Mouse (Mus musculus) adrenal gland, postnatal 14 days (tissue): ENCODE results near the gene Lurap1l. TPM values are rescaled to one million over a fixed set of nuclear protein-coding genes. Genes with fewer than 3 reads are reported as not detected.
"Not testable (repeated sequence)": the region's sequence is repeated elsewhere in the genome, so short reads cannot be mapped to it uniquely, and the experiment has no call there.

ENCODE experiments used
- DNase-seq: peaks from one replicate; pipeline ENCODE4 v3.0.0; 2021; ENCODE audit warnings: mixed read lengths
- total RNA-seq: library from RNA; stranded (reverse); gene quantifications from 2 replicates; pipeline ENCODE4 v1.2.3, GENCODE M21; 2021

Lurap1l gene
- total RNA-seq, 1 experiment from 2014 or later = 8.2 TPM

DNA sequence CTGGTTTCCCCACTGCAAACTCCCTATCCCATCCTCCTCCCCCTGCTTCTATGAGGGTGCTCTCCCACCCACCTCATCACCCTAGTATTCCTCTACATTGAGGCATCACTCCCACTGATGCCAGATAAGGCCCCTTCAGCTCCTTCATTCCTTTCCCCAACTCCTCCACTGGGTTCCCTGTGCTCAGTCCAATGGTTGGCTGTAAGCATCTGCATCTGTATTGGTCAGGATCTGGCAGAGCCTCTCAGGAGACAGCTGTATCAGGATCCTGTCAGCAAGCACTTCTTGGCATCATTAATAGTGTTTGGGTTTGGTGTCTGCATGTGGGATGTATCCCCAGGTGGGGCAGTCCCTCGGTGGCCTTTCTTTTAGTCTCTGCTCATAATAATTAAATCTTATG is 6.7 kb downstream of the Lurap1l start:
- DNase-seq = not testable (repeated sequence)

DNA sequence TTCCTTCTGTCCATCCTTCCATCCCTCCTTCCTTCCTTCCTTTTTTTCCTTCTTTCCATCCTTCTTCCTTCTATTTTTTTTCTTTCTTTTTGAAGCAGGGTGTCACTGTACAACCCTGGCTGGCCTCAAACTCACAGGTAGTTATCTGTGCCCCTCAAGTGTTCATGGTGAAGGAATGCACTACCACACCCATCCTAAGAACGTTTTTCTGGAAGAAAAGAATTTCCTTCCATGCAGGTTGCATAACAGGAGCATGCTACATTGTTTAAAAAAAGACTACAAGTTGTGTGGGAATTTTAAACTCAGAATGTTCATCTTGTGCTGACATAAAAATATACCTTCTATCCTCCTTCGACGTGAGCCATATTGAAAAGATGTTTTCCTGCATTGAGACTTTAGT is 7.4 kb downstream of the Lurap1l start:
- no peak for DNase-seq

DNA sequence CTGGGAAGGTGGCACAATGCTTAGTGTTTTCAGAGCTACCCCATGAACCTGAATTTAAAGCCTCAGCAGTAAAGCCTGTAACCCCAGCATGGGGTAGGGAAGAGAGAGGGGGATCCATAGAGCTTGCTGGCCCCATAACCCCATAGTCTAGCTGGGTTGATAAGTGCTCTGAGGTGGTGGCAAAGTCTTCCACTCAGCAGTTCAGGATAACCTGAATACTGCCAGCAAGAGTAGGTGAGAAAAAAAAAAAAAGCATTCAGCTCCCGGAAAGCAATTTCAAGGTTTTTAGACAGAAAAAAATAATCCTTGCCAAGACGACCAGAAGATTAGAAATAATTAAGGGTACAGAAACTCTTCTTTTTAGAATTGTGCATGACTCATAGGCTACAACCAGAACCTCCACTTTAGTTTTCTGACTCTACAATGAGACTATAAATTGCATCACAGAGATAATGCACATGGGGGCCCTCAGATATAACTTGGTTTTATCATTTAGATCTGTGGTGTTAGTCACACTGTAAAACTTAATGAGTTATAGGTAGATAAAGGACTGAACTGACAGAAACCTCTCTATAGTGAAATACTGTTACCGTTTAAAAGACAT is 8.2 kb downstream of the Lurap1l start:
- DNase-seq = no peak

DNA sequence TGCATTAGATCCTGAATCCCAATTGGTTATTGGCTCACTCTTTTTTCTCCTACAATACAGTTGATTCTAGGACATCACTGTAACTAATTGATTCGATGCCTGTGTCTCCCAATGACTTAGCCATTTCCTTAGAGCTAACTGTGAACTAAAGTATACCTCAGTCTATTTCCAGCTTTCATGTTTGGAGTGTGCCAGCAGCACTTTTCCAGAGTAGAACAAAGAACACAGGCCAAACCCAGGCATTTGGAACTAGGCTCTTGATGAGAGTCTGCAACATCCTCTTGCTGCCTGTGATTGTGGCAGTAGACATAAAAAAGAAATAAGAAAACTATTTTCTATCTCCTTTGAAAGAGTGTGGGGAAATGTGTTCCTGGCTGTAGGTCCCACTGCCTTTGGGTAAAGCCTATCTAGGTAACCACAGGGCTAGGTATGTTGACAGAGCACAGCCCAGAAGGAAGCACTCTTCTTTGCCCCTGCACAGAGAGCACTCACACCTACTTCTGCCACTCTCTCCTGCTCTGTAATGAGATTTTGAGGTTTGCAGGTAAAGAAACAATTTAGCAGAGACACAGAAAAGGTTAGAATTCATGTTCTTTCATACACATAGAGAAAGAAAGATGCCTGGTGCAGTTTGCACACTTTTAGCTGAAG is 8.9 kb downstream of the Lurap1l start:
- DNase-seq = no peak

DNA sequence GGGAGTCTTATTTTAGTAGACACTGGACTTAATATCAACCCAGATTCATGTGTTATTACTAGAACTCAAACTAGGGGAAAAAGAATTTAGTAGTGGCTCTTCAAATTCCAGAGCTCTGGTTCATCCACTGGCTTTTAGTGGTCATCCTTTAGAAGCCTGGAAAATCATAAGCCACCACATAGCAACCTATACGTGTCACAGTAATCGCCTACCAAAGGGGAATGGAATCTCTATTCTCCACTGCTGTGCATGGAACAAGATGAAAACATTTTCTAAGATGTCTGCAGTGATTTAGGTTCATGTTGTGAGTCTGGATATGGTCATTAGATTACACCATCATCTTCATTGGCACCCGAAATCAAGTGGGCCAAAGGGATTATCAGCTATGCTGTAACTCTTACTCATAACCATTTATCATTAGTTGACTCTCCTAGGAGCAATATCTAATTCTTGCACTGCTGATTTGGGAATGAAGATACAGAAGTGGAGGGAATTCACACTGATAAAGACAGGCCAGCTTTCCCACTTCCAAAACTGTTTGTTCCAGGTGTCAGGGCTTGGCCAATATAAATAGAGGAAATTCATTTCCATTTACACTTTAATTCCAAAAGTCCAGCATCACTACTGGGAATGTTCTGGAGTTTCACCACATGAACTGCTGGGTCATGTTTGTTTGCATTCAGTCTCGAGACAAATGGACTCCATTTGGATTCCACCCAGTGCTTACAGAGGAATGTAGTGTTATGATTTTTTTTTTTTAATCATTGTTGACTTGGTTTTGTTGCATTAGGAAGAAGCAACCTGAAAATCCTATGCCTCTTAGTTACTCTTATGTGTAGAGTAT is 11.4 kb downstream of the Lurap1l start:
- DNase-seq = no peak

DNA sequence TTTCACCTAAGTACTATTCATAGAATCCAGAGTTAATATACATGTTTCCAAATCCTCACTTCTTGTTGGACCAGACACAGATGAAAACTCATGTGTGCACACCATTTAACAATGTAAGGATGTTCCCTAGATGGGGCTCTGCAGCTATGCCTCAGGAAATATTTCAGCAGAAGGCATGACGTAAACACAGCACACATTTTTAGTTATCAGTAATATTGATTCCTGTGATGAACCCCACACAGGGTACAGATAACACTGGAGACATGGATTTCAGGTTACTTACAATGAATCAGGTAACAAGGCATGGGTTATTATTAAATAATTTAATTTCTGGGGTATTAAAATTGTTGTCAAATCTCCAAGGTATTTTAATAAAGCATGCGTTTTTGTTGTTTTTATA is 12.2 kb downstream of the Lurap1l start:
- no peak for DNase-seq

DNA sequence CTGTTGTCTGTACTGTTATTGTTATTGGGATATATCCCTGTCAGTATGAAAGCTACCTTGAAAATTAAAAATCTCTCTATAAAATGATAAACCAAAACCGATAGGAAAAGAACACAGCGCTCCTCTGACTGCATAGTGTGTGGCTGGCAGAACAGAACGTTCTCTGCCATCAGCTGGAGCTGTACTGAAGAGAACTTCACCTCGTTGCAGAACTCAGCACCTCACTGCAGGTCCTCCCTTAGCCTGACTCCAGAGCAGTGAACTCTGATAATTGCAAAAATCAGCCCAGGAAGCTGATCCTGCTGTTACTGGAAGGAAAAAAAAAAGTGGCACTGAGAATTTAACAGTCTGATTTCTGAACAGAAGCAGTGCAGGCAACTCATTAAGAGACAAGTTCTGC is 14.4 kb downstream of the Lurap1l start:
- DNase-seq = no peak

DNA sequence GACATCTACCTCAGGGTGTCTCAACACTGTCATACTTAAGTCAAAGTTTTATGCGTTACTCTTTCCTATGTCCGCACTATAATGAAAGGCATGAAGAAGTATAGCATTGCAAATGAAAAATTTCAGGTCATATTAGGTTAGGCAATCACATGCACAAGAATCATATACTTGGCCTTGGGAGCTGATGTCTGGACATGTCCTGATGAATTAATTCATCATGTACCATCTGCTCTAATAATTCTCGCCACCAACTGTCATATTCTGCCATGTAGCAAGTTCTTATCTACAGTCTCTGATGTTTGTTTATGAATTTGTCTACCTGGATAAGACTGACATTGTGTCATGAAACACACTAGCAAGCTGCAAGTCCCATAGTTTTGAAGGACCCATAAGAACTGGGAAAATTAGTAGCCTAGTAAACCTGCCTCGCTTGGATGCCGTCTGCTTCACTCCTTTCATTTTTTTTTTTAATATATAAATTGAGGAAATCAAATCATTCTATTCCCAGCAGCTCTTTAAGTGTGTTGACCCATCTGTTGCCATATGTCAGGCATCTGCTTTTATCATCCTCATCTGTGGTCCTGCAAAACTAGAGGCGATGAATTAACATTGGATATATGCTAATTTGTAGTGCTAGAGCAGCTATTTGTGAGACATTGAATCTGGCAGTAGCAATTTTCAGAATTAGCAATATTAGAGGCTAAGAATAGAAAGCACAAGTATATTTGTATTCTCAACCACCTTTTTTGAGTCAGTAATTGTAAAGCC is 15.5 kb downstream of the Lurap1l start:
- DNase-seq = no peak

DNA sequence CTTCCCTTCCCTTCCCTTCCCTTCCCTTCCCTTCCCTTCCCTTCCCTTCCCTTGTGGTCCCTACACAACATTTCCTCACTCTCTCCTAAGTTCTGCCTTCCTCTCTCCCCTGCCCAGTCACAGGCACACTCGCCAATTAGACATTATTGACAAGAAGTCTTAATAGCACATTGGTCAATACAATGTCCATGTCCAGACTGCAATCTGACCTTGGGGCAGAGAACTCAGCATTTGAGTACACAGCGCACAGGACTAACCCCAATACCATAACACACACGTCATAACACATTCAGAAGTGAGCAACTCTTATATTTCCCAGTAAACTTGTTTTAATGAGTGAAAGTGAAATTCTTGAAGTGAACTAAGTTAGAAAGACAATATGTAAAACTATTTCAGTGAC is 24.3 kb downstream of the Lurap1l start:
- DNase-seq = no peak

DNA sequence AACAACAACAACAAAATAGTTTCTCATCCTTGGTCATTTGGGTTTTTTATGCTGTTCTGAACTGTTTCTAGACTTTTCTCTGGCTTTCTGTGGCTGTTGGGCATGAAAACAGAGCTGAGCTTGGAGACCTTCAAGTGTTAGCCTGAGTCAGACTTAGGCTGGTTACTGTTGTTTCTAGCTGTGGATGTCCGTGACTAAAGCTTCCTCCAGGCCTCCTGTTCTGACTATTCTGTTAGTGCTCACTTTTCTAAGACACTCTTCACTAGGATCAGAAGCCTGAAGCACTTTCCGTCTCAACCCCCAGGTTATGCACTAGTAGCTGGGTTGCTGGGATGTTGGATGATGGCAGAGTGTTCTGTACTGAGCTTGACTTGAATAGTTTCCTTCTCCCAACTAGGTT is 28.7 kb downstream of the Lurap1l start:
- DNase-seq = no peak

DNA sequence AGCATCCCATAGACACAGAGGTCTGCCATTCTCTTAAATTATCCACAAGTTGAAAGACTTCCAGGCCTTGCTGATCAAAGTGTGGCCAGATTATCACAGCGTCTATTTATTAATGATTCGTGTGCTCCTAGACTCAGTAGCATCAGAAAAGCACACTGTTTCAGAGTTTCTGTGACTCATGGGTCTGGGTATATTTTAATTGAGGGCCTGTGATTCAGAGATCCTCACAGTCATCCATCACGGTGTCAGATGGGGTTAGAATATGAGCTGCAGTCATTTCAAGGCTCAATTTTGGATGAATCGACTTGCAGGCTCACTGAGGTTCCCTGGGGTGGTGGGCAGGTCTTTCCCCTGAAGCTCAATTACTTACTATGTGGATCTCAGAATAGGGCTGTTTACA is 30.5 kb downstream of the Lurap1l start:
- DNase-seq = peak; percentile 50

DNA sequence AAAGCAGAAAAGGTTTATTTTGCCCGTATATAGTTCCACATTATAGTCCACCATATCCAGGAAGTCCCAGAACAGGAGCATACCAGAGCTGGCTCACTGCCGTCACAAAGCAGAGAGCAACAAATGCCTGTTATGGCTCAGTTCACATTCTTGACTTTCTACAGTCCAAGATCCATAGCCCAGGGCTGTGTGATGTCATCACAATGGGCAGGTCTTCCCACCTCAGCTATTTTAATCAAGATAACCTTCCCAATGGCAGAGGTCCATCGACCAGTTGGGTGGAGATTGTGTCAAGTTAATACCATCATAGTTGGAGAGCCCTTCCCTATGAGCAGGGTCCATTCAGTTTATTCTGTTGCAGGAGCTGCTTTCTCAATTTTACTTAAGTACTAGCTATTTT is 31.5 kb downstream of the Lurap1l start:
- no peak for DNase-seq

DNA sequence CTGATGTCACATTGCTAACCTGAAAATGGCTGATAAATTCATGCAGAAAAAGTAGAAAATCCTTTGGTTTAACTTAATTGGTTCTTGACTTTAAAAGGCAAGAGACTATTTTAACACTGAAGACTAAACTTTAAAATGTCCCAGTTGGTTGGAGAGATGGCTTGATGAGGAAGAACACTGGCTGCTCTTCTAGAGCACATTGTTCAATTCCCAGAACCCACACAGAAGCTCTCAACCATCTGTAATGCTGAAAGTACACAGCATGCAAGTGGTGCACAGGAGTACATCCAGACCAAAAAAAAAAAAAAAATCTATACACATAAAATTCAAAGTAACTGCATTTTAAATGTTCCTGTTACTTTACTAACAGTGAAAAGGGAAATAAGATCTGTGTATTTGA is 34.2 kb downstream of the Lurap1l start:
- no peak for DNase-seq

DNA sequence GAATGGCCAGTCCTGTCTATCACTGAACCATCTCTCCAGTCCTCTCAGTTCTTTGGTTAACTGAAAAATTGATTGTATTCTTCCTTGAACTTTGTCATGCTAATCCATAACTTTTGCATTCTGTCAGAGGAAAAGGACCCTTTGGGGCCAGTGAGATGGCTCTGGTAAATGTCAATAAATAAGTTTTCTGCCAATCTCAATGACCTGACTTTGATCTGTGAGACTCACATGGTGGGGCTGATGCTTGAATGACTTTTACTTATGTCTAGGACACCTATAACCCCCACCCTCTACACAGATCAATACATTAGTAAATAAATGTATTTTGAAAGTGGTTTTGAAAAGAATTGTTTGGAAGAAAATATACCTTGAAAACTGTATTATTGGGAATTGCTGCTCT is 38.7 kb downstream of the Lurap1l start:
- no peak for DNase-seq

DNA sequence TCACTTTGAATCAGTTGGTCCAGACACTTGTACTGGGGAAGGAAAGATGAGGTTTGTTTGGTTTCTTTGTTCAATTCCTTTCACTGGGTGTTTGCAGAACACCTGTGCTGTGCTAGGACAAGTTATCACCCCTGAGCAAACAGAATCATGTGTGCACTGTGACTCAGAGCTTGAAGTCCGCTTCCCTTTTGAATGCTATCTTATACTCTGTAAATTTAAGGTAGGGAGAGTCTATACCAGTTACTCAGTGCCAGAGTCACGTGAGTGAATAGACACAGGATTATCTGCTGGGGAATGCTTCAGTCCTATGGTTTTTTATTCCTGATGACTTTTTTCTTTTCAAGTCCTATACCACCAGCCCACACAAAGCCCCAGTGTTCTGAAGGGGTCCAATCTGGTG is 39.3 kb downstream of the Lurap1l start:
- DNase-seq = no peak

DNA sequence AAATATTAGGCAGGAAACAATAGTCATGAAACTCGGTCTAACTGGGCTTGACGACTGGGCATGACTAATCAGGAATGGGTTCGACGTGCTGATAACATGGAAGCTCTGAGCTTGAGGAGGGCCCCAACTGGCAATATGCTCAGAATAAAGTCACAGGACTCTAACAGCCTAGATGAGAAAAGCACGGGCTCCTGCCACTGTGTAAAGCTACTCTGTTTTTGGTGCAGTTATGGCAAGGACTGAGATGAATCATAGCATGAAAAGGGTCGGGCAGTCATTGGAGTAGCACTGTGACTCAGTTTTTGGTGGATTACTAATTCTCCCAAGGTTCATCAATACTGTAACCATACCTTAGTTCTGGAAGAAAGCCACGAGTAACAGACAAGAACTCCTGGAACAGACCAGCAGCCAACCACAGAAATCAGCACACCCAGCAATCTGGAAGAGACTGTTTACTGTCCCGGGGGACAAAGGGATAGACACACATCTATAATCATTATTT is 39.9 kb downstream of the Lurap1l start:
- peak; percentile 14 for DNase-seq

DNA sequence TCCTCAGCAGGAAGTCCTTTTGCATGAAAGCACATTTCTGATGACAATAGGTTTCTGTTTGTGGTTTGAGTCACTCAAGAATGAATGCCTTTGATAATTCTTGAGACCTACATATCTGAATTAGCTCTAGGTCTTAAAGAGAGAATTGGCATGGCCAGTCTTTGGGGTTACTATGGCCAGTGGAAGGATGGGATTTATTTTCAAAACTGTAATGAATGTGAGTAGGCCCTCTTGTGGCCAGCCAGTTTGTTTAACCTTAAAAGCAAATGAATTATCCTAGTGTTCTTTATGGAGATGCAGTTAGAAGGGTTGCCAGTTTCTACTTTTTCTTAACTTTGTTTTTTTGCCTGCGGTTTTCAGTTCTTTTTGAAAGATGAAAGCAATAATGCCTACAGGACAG is 42.2 kb downstream of the Lurap1l start:
- DNase-seq = no peak

DNA sequence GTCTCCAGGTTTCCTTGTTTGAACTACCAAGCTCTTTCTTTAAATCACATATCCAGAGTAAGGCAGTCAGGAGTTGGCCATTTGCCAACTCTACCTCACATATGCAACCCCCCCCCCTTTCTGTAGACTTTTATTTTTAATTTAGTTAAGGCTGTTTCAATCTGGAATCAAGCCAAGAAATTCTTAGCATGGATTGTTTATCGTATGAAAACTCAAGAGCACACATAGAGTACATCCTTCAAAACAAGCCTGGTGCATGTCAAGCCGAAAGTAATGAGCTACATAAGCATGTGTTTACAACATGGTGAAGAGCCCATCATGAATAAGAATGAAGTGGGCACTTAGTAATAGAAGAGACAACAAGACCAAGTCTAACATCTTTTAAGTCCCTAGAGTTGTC is 45.5 kb downstream of the Lurap1l start:
- no peak for DNase-seq

DNA sequence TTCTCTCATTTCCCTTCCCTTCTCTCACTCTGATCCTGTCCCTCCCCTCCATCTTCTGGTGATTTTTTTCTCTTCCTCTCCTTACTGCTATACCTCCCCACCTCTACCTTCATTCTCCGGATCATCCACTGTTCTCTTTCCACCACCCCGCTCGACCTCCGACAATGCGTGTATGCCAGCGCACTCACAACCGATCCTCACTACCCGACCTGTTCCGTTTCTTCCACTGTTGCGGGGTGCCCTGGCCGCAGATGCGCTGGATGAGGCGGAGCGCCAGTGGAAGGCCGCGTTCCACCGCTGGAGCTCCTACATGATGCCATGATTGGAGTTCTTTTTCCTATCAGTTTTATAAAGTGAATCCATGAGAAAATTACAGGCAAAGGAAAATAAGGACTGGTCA is 57.1 kb downstream of the Lurap1l start:
- DNase-seq = no peak

DNA sequence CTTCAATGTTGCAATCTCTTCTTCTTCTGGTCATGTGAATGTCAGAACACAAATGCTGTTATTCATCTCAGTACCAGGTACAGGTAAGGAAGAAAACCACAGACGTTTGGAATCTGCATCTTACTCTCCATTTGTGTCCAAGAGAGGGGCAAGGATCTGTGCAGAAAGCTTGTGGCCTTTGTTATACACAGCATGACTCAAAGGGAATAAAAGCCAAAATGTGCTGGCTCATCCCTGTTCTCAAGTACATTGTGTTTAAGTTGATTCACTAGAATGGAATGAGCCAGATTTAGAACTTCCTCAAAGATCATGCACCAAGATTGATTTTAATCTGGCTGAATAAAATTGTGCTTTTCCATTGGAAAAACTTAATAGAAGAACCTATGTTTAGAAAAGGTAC is 61.4 kb downstream of the Lurap1l start:
- DNase-seq = no peak

DNA sequence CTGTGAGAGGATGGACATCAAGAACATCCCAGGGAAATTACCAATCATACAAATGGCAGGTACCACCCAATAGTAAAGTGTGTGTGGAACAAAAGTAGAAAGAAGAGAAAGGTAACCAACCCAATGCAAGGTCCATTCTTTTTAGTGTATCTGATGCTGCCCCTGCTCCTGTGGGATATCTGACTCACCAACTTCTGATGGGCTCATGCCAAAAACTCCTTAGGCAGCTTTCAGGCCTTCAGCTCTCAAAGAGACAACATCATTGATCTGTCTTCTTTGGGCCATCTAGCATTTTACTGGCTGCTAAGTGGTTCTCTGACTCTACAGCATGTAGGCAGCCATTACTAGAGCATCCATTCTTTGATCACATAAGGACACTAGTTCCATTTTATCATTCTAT is 63.5 kb downstream of the Lurap1l start:
- no peak for DNase-seq

DNA sequence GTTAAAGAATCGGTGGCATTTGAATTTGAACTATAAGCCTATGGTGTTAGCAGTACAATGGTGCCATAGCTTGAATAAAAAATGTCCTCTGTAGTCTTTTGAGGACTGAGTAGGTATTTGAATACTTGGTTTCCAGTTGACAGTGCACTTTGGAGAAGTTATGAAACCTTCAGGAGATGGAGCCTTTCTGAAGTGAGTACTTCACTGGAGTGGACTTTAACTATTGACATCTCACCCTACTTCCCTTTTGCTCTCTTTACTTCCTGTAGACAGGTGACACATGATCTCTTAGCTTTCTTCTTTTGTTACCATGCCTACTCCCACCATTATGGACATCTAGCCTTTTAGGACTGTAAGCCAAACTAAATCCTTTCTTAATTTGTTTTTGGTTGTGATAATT is 80.4 kb downstream of the Lurap1l start:
- no peak for DNase-seq

DNA sequence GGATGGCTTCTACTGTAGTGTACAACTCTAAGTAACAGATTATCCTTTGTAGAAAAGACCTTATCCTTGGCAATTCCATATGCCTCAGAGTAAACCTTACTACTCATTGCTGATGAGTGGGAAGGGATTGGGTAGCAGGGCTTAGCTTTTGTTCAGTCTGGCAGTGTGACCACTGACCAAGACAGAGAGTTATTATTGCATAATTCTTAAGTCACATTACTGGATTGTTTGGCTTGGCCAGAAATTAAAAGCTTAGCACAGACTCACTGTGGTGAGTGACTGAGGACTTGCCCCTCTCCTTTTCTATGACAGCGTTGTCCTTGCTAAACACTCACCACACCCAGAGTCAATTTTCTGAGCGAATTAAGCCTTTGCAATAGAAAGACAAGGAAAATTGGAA is 93.1 kb downstream of the Lurap1l start:
- no peak for DNase-seq
